Mouse (Mus musculus) layer of hippocampus, adult 8-10 months (tissue): ENCODE data around the gene Tmem11. TPM values are rescaled to one million over a fixed set of nuclear protein-coding genes. Genes with fewer than 3 reads are reported as not detected.
A peak's percentile ranks its signal among the peaks of the same experiment; 100 is the strongest.

Source experiments
- DNase-seq, 2 experiments: peaks; one replicate each; pipeline ENCODE4 v3.0.0; 2022; ENCODE audit warnings: low spot score in 2 of 2
- total RNA-seq, 4 experiments: library from RNA; stranded (reverse); gene quantifications; 2 replicates each; pipeline ENCODE4 v1.2.4; 2022

Gene Tmem11
- 10 to 100 TPM; 25.3 to 27.8 (median 27.1) TPM for total RNA-seq

DNA sequence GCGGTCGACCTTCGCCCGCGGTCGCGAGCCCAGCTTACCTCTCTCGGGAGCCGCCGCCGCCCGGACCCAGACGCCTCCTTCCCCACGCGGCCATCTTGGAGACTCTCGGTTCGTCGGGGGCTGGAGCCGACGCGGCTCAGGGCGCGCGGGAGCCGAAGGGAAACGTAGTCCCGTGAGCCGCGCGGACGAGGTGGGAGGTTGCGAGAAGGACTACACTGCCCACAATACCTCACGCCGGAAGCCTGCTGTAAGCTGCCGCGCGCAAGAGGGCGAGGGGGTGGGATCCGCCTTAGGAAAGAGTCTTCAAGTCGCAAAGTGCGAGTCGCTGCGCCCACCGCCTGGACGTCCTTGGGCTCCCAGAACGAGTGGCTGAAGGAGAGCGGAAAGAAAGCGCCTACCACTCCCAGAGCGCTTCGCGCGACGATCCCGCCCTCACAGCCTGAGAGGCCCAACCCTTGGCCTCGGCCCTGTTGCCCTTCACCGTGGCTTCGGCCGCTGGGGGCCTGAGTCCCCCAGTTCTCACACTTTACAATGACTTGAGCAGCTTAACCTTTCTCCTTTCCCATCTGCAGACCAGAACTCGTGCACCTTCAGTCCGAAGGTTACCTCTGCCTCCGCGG is at the start of gene Tmem11:
Gene Tmem11 (minus strand): TSS at position 598 of the 620 bp plus-strand sequence.
- peak; percentile 96 for DNase-seq

DNA sequence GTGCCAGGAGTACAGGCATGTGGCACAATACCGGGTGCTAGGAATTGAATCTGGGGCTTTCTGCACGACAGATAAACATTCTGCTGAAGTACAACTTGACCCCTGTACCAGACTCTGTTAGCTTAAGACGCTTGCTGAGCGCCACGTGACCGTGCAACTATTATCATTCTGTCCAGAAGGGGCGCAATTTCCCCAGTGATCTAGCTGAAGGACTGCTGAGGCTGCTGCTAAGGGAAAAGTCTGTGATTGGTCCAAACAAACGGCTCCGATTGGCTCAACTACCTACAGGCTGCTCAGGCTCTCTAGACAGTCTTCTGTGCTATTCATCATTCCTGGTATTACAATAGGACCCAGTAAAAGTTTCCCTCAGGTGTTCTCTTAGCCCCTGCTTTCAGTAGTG is 48.2 kb upstream of the Tmem11 start:
- DNase-seq: peak; percentile 86 to 93

DNA sequence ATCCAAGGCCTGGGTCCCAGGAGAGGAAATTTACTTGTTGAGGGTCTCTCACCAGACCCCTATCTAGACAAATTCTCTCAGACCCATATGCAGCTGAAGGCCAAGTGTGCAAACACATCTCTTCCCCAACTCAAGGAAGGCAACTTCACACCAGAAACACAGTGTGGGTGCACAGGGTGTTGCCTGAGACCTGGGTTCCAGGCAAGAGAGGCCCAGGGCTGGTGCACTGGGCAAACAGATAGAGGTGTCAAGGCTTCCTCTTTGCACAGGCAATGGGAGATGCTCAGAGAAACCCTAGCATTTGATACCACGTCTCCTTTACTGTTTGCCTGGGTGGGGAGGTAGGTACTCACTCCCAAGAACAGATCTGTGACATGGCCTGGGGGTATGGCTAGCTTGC is 45.9 kb upstream of the Tmem11 start:
- no peak for DNase-seq

DNA sequence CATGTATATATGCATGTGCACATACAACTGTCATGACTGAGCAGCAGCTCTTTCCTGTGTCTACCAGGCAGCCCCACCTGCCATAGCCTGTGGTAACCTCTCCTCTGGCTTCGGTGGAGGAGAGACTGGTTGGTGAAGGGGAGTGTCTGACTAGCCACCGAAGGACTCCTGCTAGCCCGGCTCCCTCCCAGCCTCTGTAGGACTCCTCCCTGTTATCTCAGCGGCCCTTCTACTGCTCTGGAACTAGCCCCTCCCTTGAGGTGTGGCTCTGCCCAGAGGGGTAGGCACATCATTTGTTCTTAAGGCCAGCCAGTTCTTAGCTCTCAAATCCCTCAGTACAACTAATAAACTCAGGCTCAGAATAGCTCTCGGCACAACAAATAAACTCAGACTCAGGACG is 45.4 kb upstream of the Tmem11 start:
- no peak for DNase-seq

DNA sequence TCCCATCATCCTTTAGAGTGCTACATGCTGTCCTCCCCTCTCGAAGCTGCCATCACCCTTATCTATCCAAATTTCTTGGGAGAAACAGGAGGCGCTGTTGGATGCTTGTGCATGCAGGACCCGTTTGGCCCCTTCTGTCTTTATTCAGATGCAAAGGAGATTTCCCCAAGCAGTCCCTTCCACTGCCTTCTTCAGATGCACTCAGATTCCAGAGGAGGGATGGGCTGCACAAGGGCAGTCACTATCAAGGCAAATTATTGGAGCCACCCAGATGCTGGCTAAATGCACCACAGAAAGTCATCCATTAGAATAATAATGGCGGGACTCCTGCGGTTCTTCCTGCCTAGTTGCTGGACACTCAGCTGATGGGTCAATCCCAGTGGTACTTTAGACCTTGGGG is 43.9 kb upstream of the Tmem11 start:
- DNase-seq: no peak

- DNase-seq: no peak
Measured at GRCm38 (mm10) chr11:60922195-60922594, 43.1 kb upstream of the Tmem11 start.

GRCm38 (mm10) chr11:60920021-60920420 is 40.9 kb upstream of the Tmem11 start:
- no peak for DNase-seq

- no peak for DNase-seq
Measured at GRCm38 (mm10) chr11:60915201-60915600, 36.1 kb upstream of the Tmem11 start.

GRCm38 (mm10) chr11:60914491-60914890 is 35.4 kb upstream of the Tmem11 start, which contains the start of gene Natd1:
Natd1 (minus strand) TSS chr11:60914750.
- no peak for DNase-seq

DNA sequence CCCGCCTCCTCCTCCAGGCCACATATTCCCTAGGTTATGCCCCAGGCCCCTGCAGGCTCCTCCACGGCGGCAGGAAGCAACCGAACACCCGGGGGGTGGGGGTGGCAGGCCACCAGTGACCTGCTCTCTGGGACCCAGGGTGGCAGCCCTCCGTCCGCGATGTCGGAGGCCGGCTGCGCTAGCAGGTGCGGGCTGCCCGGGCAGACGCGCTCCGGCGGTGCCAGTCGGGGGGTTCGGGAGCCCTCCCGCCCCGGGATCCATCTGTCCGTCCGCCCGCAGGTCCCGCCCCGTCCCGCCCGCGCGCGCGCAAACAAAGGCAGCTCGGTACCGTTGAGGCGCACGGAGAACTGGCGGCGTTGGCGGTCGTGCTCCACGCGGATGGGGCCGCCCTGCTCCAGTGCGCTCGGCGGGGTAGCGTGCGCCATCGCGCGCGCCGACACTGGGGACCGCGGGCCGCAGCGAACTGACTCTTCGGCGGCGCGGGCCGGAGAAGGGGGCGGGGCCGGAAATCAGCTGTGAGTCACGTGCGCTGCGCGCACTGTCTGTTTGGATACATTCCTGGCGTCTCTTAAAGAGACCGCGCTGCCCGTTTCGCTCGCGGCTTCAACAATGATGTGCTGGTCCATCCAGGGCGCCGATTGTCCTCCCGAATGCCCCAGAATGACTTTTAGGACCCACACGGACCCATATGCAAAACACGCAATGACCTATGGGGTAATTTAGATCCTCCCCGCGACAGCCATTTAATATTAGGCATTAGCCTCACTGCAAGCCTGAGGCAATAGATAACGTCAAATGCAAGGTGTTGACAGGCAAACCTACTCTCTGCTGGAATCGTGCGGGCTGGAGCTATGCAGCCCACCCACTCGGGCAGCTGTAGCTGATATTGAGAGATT is 34.5 kb upstream of the Tmem11 start:
- DNase-seq: peak; percentile 85 to 89

GRCm38 (mm10) chr11:60912525-60912973 is 33.5 kb upstream of the Tmem11 start:
- DNase-seq: no peak

DNA sequence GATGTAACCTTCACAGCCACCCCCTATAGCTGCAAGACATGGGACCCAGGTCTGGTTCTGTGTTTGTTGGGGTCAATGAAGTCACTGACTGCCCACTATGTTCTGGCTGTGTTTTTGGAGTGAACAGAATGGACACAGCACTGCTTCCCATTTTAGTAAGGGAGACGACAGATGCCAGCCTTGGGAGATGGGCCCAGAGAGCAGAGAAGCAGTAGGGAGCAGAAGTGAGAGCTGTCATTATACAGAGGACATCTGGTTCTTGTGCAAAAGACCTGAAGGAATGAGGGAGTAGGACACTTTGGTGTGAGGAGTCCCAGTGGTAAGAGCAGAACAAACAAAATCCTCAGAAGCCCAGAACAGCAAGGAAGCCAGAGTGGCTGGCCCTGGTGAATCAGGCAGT is 30.6 kb upstream of the Tmem11 start:
- no peak for DNase-seq

DNA sequence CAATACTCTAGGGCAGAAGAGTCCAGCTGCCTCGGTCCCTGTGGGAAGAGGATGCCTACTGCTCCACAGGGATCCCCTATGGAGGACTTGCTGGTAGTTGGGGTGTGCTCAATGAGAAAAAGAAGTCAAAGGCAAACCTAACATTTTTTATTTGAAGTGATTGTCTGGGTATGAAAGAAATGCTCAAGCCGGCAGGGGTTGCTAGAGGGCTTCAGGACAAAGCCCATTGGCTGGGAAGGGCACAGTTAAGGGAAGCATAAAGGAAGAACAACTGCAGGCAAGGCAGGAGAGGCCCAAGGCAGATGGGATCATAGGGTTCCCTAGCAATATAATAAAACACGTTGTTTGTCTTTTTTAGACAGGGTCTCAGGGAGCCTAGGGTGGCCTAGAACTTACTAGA is 29.0 kb upstream of the Tmem11 start:
- DNase-seq: no peak

DNA sequence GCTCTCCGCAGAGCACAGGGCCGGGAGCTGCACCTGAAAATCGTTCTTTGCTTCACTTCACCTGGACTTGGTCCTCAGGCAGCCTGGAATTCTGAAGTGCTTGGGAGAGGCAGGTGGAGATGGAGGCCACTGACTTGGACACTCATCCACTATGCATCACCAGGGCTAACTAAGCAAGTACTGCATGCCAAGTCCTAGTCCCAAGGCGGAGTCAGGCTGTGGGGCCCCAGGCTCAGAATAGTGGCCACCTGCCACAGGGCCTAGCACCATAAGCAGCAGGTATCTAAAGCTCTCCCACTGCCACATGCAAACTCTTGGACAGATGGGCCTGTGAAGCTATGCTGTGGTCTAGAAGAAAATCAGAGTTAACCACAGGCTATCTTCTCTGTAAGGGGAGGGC is 27.4 kb upstream of the Tmem11 start:
- DNase-seq: no peak

- DNase-seq: peak in 1 of 2 experiments; percentile 24
Measured at GRCm38 (mm10) chr11:60905407-60906120, 26.5 kb upstream of the Tmem11 start.

- DNase-seq: no peak
Measured at GRCm38 (mm10) chr11:60903661-60904061, 24.6 kb upstream of the Tmem11 start.

DNA sequence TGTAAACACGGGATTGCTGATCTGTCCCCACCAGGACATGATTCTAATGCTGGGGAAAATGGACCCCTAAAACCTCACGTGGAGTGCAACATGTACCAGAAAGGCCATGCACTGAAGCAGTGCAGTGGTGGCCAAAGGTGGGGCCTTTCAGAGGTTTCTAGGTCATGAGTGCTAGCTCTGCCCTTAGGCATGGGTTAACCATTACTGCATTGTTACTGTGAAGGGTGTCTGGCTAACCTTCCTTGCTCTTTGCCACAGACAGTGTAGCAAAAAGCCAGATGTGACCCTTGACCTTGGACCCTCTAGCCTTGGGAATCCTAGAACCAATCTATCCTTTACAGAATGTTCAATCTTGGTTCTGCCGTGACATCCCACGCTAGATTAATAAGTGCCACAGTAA is 23.4 kb upstream of the Tmem11 start:
- no peak for DNase-seq

GRCm38 (mm10) chr11:60902001-60902400 is 22.9 kb upstream of the Tmem11 start:
- no peak for DNase-seq

DNA sequence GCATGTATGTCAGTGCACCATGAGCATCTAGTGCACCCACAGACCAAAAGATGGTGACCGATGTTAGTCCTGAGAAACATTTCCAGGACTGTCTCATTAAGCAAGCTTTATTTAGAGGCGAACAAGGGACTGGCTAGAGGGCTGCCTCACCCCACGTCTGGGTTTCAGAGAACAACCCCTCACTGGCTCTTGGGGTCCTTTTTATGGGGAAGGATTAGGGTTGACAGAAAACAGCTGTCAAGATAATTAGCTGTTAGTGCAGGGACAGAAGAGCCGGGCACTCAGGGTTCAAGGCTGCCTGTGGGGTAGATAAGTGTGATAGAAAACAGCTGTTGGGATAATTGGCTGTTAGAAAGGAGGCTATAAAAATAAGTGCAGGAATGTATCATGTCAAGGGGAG is 16.8 kb upstream of the Tmem11 start:
- no peak for DNase-seq

- DNase-seq: no peak
Measured at GRCm38 (mm10) chr11:60890744-60891143, 11.7 kb upstream of the Tmem11 start.

GRCm38 (mm10) chr11:60890286-60890685 is 11.2 kb upstream of the Tmem11 start:
- DNase-seq: no peak

DNA sequence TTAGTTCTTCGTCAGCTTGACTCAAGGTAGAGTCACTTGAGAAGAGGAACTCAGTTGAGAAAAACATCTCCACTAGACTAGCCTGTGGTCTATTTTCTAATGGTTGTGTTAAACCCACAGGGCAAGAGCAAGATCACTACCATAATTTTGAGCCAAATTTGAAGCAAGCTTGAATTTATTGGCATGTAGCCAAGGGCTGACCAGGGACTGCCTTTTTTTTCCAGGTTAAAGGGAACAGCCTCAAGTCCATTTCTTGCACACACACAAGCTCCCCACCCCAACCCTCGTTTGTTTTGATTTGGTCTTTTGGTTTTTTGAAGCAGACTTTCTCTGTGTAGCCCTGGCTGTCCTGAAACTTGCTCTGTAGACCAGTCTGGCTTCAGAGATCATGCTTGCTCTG is 10.8 kb upstream of the Tmem11 start:
- DNase-seq: no peak
